In the genomic region with DNA sequence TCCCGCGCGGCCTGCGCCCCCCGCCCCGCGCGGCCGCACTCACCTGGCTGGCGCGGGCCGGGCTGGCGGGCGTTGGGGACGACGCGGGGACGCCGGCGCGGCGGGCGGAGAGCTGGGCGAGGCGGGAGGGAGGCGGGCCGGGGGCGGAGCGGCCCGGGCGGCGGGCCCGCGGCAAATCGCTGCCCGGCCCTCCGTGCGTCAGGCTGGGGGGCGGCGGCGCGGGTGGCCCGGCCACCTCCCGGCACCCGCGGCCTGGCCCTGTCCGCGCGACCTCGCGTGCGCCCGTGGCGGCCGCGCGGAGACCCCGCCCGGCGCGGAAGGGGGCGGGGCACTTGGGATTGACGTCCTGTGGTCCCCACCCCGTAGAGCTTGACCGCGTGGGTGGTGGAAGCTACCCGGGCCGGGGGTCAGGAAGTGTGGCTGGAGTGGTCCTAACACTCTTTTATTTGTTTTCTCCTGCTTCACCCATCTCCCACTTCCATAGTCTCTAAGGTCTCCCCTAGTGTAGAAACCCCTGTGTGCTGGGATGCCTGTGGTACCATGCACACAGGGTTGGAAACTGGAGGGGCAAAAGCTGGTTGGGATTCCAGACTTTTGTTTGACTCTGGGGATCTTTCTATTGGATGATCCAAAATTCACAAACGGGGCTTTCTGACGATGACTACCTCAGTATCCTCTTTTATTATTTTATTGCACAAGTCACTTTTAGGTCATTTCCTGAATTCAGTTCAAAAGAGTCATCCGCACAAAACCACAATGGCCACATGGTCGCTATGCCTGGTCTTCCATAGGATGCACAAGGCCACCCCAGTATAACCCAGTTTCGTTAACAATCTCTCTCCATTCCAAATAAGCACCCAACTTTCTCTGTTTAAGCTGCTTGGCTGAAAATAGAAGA, we compare ENCODE assay signal across 9 mouse cellular contexts. TPM values are rescaled to one million over a fixed set of nuclear protein-coding genes. Genes with fewer than 3 reads are reported as not detected.
DNase-seq lines count a peak whose midpoint lies in the region; ATAC-seq and TF ChIP-seq lines count a peak whose summit lies in the region.
"Had no signal": no experiment of that assay in that cellular context is flagged by ENCODE, and none has a peak within 500 bp of the region (broad histone marks: within the 10 kb centered on the region; RNA-seq: fewer than 3 reads in every experiment).

A gene (minus strand): TSS at position 81 of the 898 bp plus-strand sequence.

- TF ChIP-seq CTCF in spleen, adult 2 months (IDR thresholded peaks at IDR 0.05; ENCODE audit: extremely low read depth, insufficient read depth, insufficient read length, insufficient replicate concordance), result no peak

- no peak within 1 kb of the TSS for H3K27ac ChIP-seq in spleen, adult 2 months (ENCODE audit: insufficient read depth, low read length)
- H3K27ac ChIP-seq in limb, embryonic 13.5 days, result peak within 1 kb of the TSS; percentile 72
- H3K27ac ChIP-seq in midbrain, embryonic 14.5 days (replicated peaks; ENCODE audit: low read depth, low read length), result peak within 1 kb of the TSS; percentile 93

- peak within 1 kb of the TSS; percentile 85 for H3K4me2 ChIP-seq in limb, embryonic 13.5 days (replicated peaks)
- peak within 1 kb of the TSS; percentile 65 for H3K4me2 ChIP-seq in midbrain, embryonic 14.5 days (ENCODE audit: low read length)

- peak within 1 kb of the TSS; percentile 96 for H3K9ac ChIP-seq in limb, embryonic 13.5 days
- H3K9ac ChIP-seq in midbrain, embryonic 14.5 days (replicated peaks; ENCODE audit: low read length), result peak within 1 kb of the TSS; percentile 100

- H3K36me3 ChIP-seq in spleen, adult 2 months (ENCODE audit: control insufficient read depth, insufficient read depth, low read length), result no peaks in the 10 kb centered on the region
- H3K36me3 ChIP-seq in limb, embryonic 13.5 days, result peaks cover 5% of the 10 kb centered on the region
- H3K36me3 ChIP-seq in midbrain, embryonic 14.5 days (ENCODE audit: control insufficient read depth, insufficient read depth, low read length), result no peaks in the 10 kb centered on the region
- no peaks in the 10 kb centered on the region for H3K36me3 ChIP-seq in splenic B cell, adult 2 months (ENCODE audit: control insufficient read depth, insufficient read depth, low read length, poor library complexity, severe bottlenecking)

- peak; percentile 86 for ATAC-seq in limb, embryonic 13.5 days (ENCODE audit: low FRiP score, low read depth)
- peak; percentile 86 for ATAC-seq in midbrain, embryonic 14.5 days (ENCODE audit: low FRiP score, low TSS enrichment)

- TF ChIP-seq POLR2A in spleen, adult 2 months (IDR thresholded peaks at IDR 0.05; ENCODE audit: low read depth, low read length), result no peak

- peaks cover 7% of the 10 kb centered on the region for H3K27me3 ChIP-seq in spleen, adult 2 months (ENCODE audit: control insufficient read depth, insufficient read depth, low read length)
- no peaks in the 10 kb centered on the region for H3K27me3 ChIP-seq in limb, embryonic 13.5 days
- no peaks in the 10 kb centered on the region for H3K27me3 ChIP-seq in midbrain, embryonic 14.5 days (ENCODE audit: control insufficient read depth, insufficient read depth, low read length)
- H3K27me3 ChIP-seq in splenic B cell, adult 2 months (ENCODE audit: control insufficient read depth, insufficient read depth, low read length, poor library complexity, severe bottlenecking), result no peaks in the 10 kb centered on the region

- 7% methylated on average over 70 of the region's 73 CpGs for WGBS in spleen, adult 2 months
- WGBS in limb, embryonic 13.5 days, result 7% methylated on average over 40 of the region's 73 CpGs
- 6% methylated on average over 55 of the region's 73 CpGs for WGBS in midbrain, embryonic 14.5 days

- H3K4me3 ChIP-seq in spleen, adult 2 months (ENCODE audit: extremely low read depth, insufficient read depth, insufficient read length), result peak within 1 kb of the TSS; percentile 58
- peak within 1 kb of the TSS; percentile 94 for H3K4me3 ChIP-seq in limb, embryonic 13.5 days
- peak within 1 kb of the TSS; percentile 93 for H3K4me3 ChIP-seq in midbrain, embryonic 14.5 days (replicated peaks; ENCODE audit: low read depth, low read length)

- H3K4me1 ChIP-seq in spleen, adult 2 months (ENCODE audit: control insufficient read depth, insufficient read depth, insufficient read length), result peaks cover 9% of the 10 kb centered on the region
- H3K4me1 ChIP-seq in limb, embryonic 13.5 days, result peaks cover 19% of the 10 kb centered on the region
- peaks cover 6% of the 10 kb centered on the region; the same call in 1 of the 2 replicates for H3K4me1 ChIP-seq in midbrain, embryonic 14.5 days (ENCODE audit: control insufficient read depth, insufficient read depth, low read length)

- DNase-seq in spleen, adult 2 months (ENCODE audit: low read depth in 1 of 2, low spot score in 2 of 2), result peak in 1 of 2 experiments; percentile 19
- DNase-seq in spleen, adult 12 weeks (ENCODE audit: low spot score), result no peak
- peak; percentile 46 for DNase-seq in embryo, embryonic 11.5 days (ENCODE audit: low read depth, low spot score)
- DNase-seq in heart, adult 18-20 months, result peak; percentile 82 to 86
- DNase-seq in kidney, adult 11 months, result peak; percentile 76
- peak; percentile 84 for DNase-seq in midbrain, embryonic 14.5 days
- DNase-seq in splenic B cell, adult 2 months (ENCODE audit: low read depth, low spot score), result peak; percentile 6

- no peaks in the 10 kb centered on the region for H3K9me3 ChIP-seq in limb, embryonic 13.5 days
- H3K9me3 ChIP-seq in midbrain, embryonic 14.5 days (ENCODE audit: control insufficient read depth, low read length), result no peaks in the 10 kb centered on the region

RNA-seq across cellular contexts. Expression of the gene that starts here (rescaled TPM):
- polyA plus RNA-seq in spleen, adult 2 months (2012; rRNA removed), result 0.74 and 0.75 TPM in 2 replicates
- total RNA-seq in heart, adult 18-20 months (2021), result 10 to 100 TPM; 16.9 to 17.2 TPM
- polyA plus RNA-seq in limb, embryonic 13.5 days (2015; fragmentation: Nextera tagmentation; extraction: Ambion mirVana), result 19.1 and 19.5 TPM in 2 replicates
- polyA plus RNA-seq in midbrain, embryonic 14.5 days (2014; fragmentation: Nextera tagmentation; extraction: Ambion mirVana), result 43.5 and 52.2 TPM in 2 replicates
- total RNA-seq: MEL had no signal

Comparison
In these comparisons a context has a peak if more than half of its experiments do, and no peak if none do; other contexts are left out.
1. RNA of the gene that starts here (polyA plus RNA-seq): 43.5 to 52.2 TPM in midbrain, embryonic 14.5 days and 19.1 to 19.5 TPM in limb, embryonic 13.5 days; 0.74 to 0.75 TPM in spleen, adult 2 months; every median in the first group is over 10 times any median in the second.
2. Peak in every context shown above with its lines, with median percentiles within 50 percentile points of each other: H3K4me3 ChIP-seq.